Mouse (Mus musculus): ENCODE data around the gene Tulp4.
"Not testable (repeated sequence)": the region's sequence is repeated elsewhere in the genome, so short reads cannot be mapped to it uniquely, and the experiment has no call there.

DNA sequence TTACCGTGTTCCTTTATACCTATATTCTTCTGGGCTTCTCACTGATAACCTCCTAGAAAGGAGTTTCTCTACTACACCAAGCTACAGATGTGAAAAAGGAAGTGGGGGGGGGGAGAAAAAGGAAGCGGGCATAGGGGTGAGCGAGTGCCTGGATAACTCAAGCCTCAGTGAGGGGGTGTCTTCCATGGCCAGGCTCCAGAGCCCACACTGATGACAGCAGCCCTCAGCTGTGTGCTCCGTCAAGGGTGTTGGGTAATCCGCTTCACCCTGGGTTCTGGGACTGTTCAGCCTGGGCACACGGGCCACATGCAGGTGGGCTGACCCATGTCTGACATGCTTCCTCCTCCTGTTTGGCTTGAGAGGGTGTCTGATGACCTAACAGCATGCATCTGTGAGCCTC, 165.7 kb downstream of the Tulp4 start:
- not testable (repeated sequence) for TF ChIP-seq CTCF (IDR thresholded peaks at IDR 0.05; ENCODE audit: insufficient read depth, low read length); POLR2A (IDR thresholded peaks at IDR 0.05; ENCODE audit: borderline replicate concordance, extremely low read depth, low read depth, low read length)

Data from lung, adult 2 months (tissue).